Mouse (Mus musculus) heart, embryonic 11.5 days (tissue): Measurements from ENCODE around the gene Taf5l. TPM values are rescaled to one million over a fixed set of nuclear protein-coding genes. Genes with fewer than 3 reads are reported as not detected.
A peak's percentile ranks its signal among the peaks of the same experiment; 100 is the strongest.
"Not testable (repeated sequence)": the region's sequence is repeated elsewhere in the genome, so short reads cannot be mapped to it uniquely, and the experiment has no call there.

Experiments
- ATAC-seq: fragments of 200-750 bp; cut with Nextera tagmentation; replicated peaks from 2 replicates; pipeline ENCODE4 v1.8.0; 2017; ENCODE audit warnings: moderate library complexity; ENCODE audit not compliant: insufficient number of reproducible peaks, low FRiP score, low TSS enrichment
- H3K27ac ChIP-seq: fragments of 300-500 bp; sonication (generic); 2 replicates; pipeline ENCODE4 v1.5.1; 2014; ENCODE audit warnings: mild to moderate bottlenecking, low read depth, low read length
- H3K27me3 ChIP-seq: fragments of 300-500 bp; sonication (generic); 2 replicates; pipeline ENCODE4 v1.6.1; 2014; ENCODE audit warnings: mild to moderate bottlenecking, low read length, mixed read lengths; ENCODE audit not compliant: control insufficient read depth, insufficient read depth
- H3K36me3 ChIP-seq: fragments of 300-500 bp; sonication (generic); 2 replicates; pipeline ENCODE4 v1.6.1; 2014; ENCODE audit warnings: mild to moderate bottlenecking, low read length, moderate library complexity, mixed read lengths; ENCODE audit not compliant: control insufficient read depth, insufficient read depth
- H3K4me1 ChIP-seq: fragments of 300-500 bp; sonication (generic); 2 replicates; pipeline ENCODE4 v1.6.1; 2014; ENCODE audit warnings: low read length; ENCODE audit not compliant: control insufficient read depth, insufficient read depth
- H3K4me2 ChIP-seq: fragments of 300-500 bp; sonication (generic); 2 replicates; pipeline ENCODE4 v1.6.1; 2014; ENCODE audit warnings: mild to moderate bottlenecking, moderate library complexity
- H3K4me3 ChIP-seq: fragments of 300-500 bp; sonication (generic); 2 replicates; pipeline ENCODE4 v1.5.1; 2014; ENCODE audit warnings: low read depth, low read length
- H3K9ac ChIP-seq: fragments of 300-500 bp; sonication (generic); 2 replicates; pipeline ENCODE4 v1.6.1; 2014; ENCODE audit warnings: mild to moderate bottlenecking, low read depth, low read length, moderate library complexity
- H3K9me3 ChIP-seq: fragments of 300-500 bp; sonication (generic); replicated peaks from 2 replicates; pipeline ENCODE4 v1.6.1; 2016; ENCODE audit warnings: low read length; ENCODE audit not compliant: control insufficient read depth
- whole genome bisulfite sequencing: fragments of 180-500 bp; shearing (Covaris S2); extraction: QIAGEN DNeasy Blood & Tissue Kit; methylation state at CpG from one replicate; pipeline ENCODE4 v1.1.7; 2014; ENCODE audit not compliant: insufficient replicate concordance; 5-methylcytosine and 5-hydroxymethylcytosine counted together
- polyA plus RNA-seq: library from polyadenylated mRNA; unstranded; fragments of >200 nt; fragmentation: Nextera tagmentation; extraction: Ambion mirVana; gene quantifications from 2 replicates; pipeline ENCODE4 v1.2.1, GENCODE M21; 2014

Taf5l gene
- polyA plus RNA-seq, 1 experiment from 2014 or later, result 31.2 TPM

GRCm38 (mm10) chr8:124020439-124021236 lies 559 bp downstream of the Taf5l start:
- WGBS, result 1% methylated on average over 50 of the region's 87 CpGs
- peak overlapping the region; percentile 89 for H3K27ac ChIP-seq
- H3K4me1 ChIP-seq, result peaks cover 17% of the 10 kb centered on the region
- H3K4me3 ChIP-seq, result peak overlapping the region; percentile 91
- peak overlapping the region; percentile 85 for H3K4me2 ChIP-seq
- H3K36me3 ChIP-seq, result no peaks in the 10 kb centered on the region; the same call in 1 of the 2 replicates
- no peaks in the 10 kb centered on the region for H3K27me3 ChIP-seq
- H3K9me3 ChIP-seq, result no peaks in the 10 kb centered on the region
- H3K9ac ChIP-seq, result peak overlapping the region; percentile 93
- peak; percentile 81 for ATAC-seq

- H3K4me3 ChIP-seq, result peak overlapping the region; percentile 91
These were observed 1.4 kb downstream of the Taf5l start for GRCm38 (mm10) chr8:124019782-124020181.

GRCm38 (mm10) chr8:124014751-124015150 lies 6.4 kb downstream of the Taf5l start:
- H3K9ac ChIP-seq, result no peak overlapping the region
- H3K27ac ChIP-seq, result no peak overlapping the region
- no peak for ATAC-seq
- no peaks in the 10 kb centered on the region for H3K9me3 ChIP-seq
- no peak overlapping the region for H3K4me2 ChIP-seq
- no peaks in the 10 kb centered on the region for H3K36me3 ChIP-seq
- no peak overlapping the region for H3K4me3 ChIP-seq
- H3K27me3 ChIP-seq, result no peaks in the 10 kb centered on the region
- WGBS, result 79% methylated on average over 3 of the region's 3 CpGs
- H3K4me1 ChIP-seq, result peaks cover 22% of the 10 kb centered on the region

More at GRCm38 (mm10) chr8:124019782-124020181, 1.4 kb downstream of the Taf5l start:
- Histone ChIP-seq H3K27ac (no peak overlapping the region), H3K9me3 (no peaks in the 10 kb centered on the region), H3K4me1 (peaks cover 17% of the 10 kb centered on the region), H3K36me3 (no peaks in the 10 kb centered on the region), H3K27me3 (no peaks in the 10 kb centered on the region), H3K9ac (peak overlapping the region; percentile 8; the same call in 1 of the 2 replicates), H3K4me2 (peak overlapping the region; percentile 85)
- ATAC-seq, result peak; percentile 61; the same call in 1 of the 2 replicates
- WGBS, result 25% methylated on average over 13 of the region's 13 CpGs

GRCm38 (mm10) chr8:124014299-124014698 lies 6.9 kb downstream of the Taf5l start:
- H3K9me3 ChIP-seq, result not testable (repeated sequence)

GRCm38 (mm10) chr8:124011989-124012586 lies 9.1 kb downstream of the Taf5l start:
- H3K9ac ChIP-seq, result no peak overlapping the region
- 96% methylated on average over 3 of the region's 3 CpGs for WGBS
- H3K4me1 ChIP-seq, result peaks cover 9% of the 10 kb centered on the region
- H3K9me3 ChIP-seq, result no peaks in the 10 kb centered on the region
- peaks cover 6% of the 10 kb centered on the region; the same call in 1 of the 2 replicates for H3K36me3 ChIP-seq
- no peaks in the 10 kb centered on the region for H3K27me3 ChIP-seq
- H3K4me2 ChIP-seq, result no peak overlapping the region
- ATAC-seq, result no peak
- H3K4me3 ChIP-seq, result no peak overlapping the region
- H3K27ac ChIP-seq, result peak overlapping the region; percentile 35; the same call in 1 of the 2 replicates

More at GRCm38 (mm10) chr8:124014299-124014698, 6.9 kb downstream of the Taf5l start:
- not testable (repeated sequence) for H3K4me3 ChIP-seq, H3K27me3 ChIP-seq, H3K9ac ChIP-seq, H3K27ac ChIP-seq, H3K4me2 ChIP-seq, ATAC-seq, H3K36me3 ChIP-seq
- H3K4me1 ChIP-seq, result peaks cover 17% of the 10 kb centered on the region
- 90% methylated on average over 7 of the region's 7 CpGs for WGBS

- Histone ChIP-seq H3K4me1 (peaks cover 9% of the 10 kb centered on the region), H3K27me3 (no peaks in the 10 kb centered on the region), H3K36me3 (peaks cover 6% of the 10 kb centered on the region; the same call in 1 of the 2 replicates), H3K9ac (no peak overlapping the region), H3K4me3 (no peak overlapping the region), H3K27ac (peak overlapping the region; percentile 35; the same call in 1 of the 2 replicates), H3K4me2 (peak overlapping the region; percentile 27; the same call in 1 of the 2 replicates), H3K9me3 (no peaks in the 10 kb centered on the region)
- WGBS, result 43% methylated on average over 3 of the region's 3 CpGs
- ATAC-seq, result no peak
These were observed 9.6 kb downstream of the Taf5l start for GRCm38 (mm10) chr8:124011580-124011979.

GRCm38 (mm10) chr8:124007829-124008228 lies 13.4 kb downstream of the Taf5l start:
- no peaks in the 10 kb centered on the region for H3K9me3 ChIP-seq
- H3K9ac ChIP-seq, result no peak overlapping the region
- H3K4me1 ChIP-seq, result peaks cover 9% of the 10 kb centered on the region
- no peak overlapping the region for H3K27ac ChIP-seq
- H3K36me3 ChIP-seq, result peaks cover 15% of the 10 kb centered on the region
- 88% methylated on average over 6 of the region's 6 CpGs for WGBS
- H3K27me3 ChIP-seq, result no peaks in the 10 kb centered on the region
- no peak overlapping the region for H3K4me2 ChIP-seq
- ATAC-seq, result no peak
- H3K4me3 ChIP-seq, result no peak overlapping the region

GRCm38 (mm10) chr8:124002546-124003108 lies 18.6 kb downstream of the Taf5l start:
- 85% methylated on average over 10 of the region's 10 CpGs for WGBS
- Histone ChIP-seq H3K27me3 (no peaks in the 10 kb centered on the region), H3K27ac (no peak overlapping the region), H3K4me1 (no peaks in the 10 kb centered on the region), H3K4me2 (no peak overlapping the region), H3K36me3 (peaks cover 14% of the 10 kb centered on the region), H3K9me3 (no peaks in the 10 kb centered on the region), H3K9ac (no peak overlapping the region), H3K4me3 (no peak overlapping the region)
- ATAC-seq, result no peak
